Mouse (Mus musculus) lung, embryonic 14.5 days (tissue): Measurements from ENCODE around the gene Nphs1. TPM values are rescaled to one million over a fixed set of nuclear protein-coding genes. Genes with fewer than 3 reads are reported as not detected.
"Not testable (repeated sequence)": the region's sequence is repeated elsewhere in the genome, so short reads cannot be mapped to it uniquely, and the experiment has no call there.

Source experiments
- ATAC-seq: fragments of 200-750 bp; cut with Nextera tagmentation; 2 replicates; pipeline ENCODE4 v1.8.0; 2017; ENCODE audit warnings: mild to moderate bottlenecking, moderate TSS enrichment, moderate library complexity; ENCODE audit not compliant: insufficient read depth
- DNase-seq: peaks from one replicate; pipeline ENCODE4 v3.0.0-alpha.2; 2015
- H3K27ac ChIP-seq: fragments of 300-500 bp; sonication (generic); 2 replicates; pipeline ENCODE4 v1.5.1; 2014; ENCODE audit warnings: low read depth, mild to moderate bottlenecking, moderate library complexity
- H3K27me3 ChIP-seq: fragments of 300-500 bp; sonication (generic); 2 replicates; pipeline ENCODE4 v1.6.1; 2014; ENCODE audit warnings: low read length, control low read depth; ENCODE audit not compliant: insufficient read depth
- H3K36me3 ChIP-seq: fragments of 300-500 bp; sonication (generic); 2 replicates; pipeline ENCODE4 v1.6.1; 2014; ENCODE audit warnings: control low read depth; ENCODE audit not compliant: insufficient read depth
- H3K4me1 ChIP-seq: fragments of 300-500 bp; sonication (generic); 2 replicates; pipeline ENCODE4 v1.6.1; 2014; ENCODE audit warnings: antibody characterized with exemption, control low read depth; ENCODE audit not compliant: insufficient read depth
- H3K4me2 ChIP-seq: fragments of 300-500 bp; sonication (generic); 2 replicates; pipeline ENCODE4 v1.6.1; 2014; ENCODE audit warnings: mild to moderate bottlenecking
- H3K4me3 ChIP-seq: fragments of 300-500 bp; sonication (generic); 2 replicates; pipeline ENCODE4 v1.5.1; 2014; ENCODE audit warnings: low read depth, low read length
- H3K9ac ChIP-seq: fragments of 300-500 bp; sonication (generic); 2 replicates; pipeline ENCODE4 v1.6.1; 2014
- H3K9me3 ChIP-seq: fragments of 300-500 bp; sonication (generic); 2 replicates; pipeline ENCODE4 v1.6.1; 2016; ENCODE audit warnings: low read depth, low read length, control low read depth
- CTCF ChIP-seq: IDR thresholded peaks from 2 replicates; pipeline ENCODE4 v1.5.1; 2016; ENCODE audit warnings: antibody characterized with exemption, low read depth
- WGBS: fragments of 180-500 bp; shearing (Covaris S2); extraction: QIAGEN DNeasy Blood & Tissue Kit; methylation state at CpG from one replicate; pipeline ENCODE4 v1.1.7; 2014; 5-methylcytosine and 5-hydroxymethylcytosine counted together
- polyA plus RNA-seq: library from polyadenylated mRNA; unstranded; fragments of >200 nt; fragmentation: Nextera tagmentation; extraction: Ambion mirVana; gene quantifications from 2 replicates; pipeline ENCODE4 v1.2.1, GENCODE M21; 2014

The Nphs1 gene
- polyA plus RNA-seq, 1 experiment from 2014 or later = not detected

GRCm38 (mm10) chr7:30492765-30493164 lies 34.6 kb downstream of the Nphs1 start:
- WGBS = 12% methylated on average over 4 of the region's 4 CpGs
- no peaks in the 10 kb centered on the region for H3K27me3 ChIP-seq
- H3K9me3 ChIP-seq = no peaks in the 10 kb centered on the region
- peak; percentile 87 for TF ChIP-seq CTCF
- H3K4me2 ChIP-seq = no peak overlapping the region
- DNase-seq = peak; percentile 90
- no peak for ATAC-seq
- no peak overlapping the region for H3K4me3 ChIP-seq
- H3K27ac ChIP-seq = no peak overlapping the region
- H3K9ac ChIP-seq = no peak overlapping the region
- no peaks in the 10 kb centered on the region for H3K4me1 ChIP-seq
- H3K36me3 ChIP-seq = no peaks in the 10 kb centered on the region

DNA sequence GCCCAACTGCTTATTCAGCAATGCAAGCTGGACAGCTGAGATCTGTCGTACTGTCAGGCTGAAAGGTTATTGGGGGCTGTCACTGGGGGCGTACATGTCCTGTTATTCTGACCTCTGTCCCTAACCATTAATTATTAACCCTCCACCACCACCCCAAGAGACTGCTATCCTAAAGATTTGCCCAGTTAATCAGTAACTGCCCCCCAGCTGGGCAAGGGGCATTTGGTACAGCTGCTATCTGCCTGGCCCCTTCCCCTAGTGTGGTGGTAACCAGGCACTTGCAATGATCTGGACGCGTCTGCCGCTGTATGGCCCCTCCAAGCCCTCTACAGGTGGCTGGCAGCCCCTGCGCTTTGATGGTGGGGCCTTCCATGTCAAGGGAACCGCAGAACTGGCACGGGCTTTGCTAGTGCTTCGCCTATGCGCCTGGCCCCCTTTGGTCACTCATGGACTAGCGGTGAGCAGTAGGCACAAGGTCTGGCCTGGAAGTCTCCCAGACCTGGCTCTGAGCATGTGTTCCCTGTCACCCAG lies 35.4 kb downstream of the Nphs1 start, which contains the start of gene Prodh2:
Gene Prodh2 (plus strand): TSS at position 222 of the 531 bp plus-strand sequence.
- ATAC-seq (no peak), DNase-seq (no peak)
- no peak; the same call in 1 of the 2 replicates for TF ChIP-seq CTCF
- H3K36me3 ChIP-seq = no peaks in the 10 kb centered on the region
- no peaks in the 10 kb centered on the region for H3K9me3 ChIP-seq
- H3K9ac ChIP-seq = no peak within 1 kb of the TSS; the same call in 1 of the 2 replicates
- 52% methylated on average over 11 of the region's 11 CpGs for WGBS
- no peak within 1 kb of the TSS for H3K4me2 ChIP-seq
- no peaks in the 10 kb centered on the region for H3K4me1 ChIP-seq
- H3K27me3 ChIP-seq = no peaks in the 10 kb centered on the region
- no peak within 1 kb of the TSS for H3K4me3 ChIP-seq
- H3K27ac ChIP-seq = no peak within 1 kb of the TSS

DNA sequence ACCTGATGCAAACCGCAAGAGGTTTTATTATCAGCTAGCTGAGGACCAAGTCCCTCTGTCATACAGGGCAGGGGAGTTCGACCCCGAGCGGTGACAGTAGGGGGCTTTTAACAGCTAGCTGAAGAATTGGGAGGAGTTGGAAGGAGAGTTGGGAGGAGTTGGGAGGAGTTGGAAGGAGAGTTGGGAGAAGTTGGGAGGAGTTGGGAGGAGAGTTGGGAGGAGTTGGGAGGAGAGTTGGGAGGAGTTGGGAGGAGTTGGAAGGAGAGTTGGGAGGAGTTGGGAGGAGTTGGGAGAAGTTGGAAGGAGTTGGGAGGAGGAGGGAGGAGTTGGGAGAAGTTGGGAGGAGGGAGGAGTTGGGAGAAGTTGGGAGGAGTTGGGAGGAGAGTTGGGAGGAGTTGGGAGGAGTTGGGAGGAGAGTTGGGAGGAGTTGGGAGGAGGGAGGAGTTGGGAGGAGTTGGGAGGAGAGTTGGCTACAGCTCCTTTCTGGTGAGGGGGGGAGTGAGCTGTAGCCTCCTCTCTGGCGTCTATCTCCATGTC lies 37.5 kb downstream of the Nphs1 start:
- not testable (repeated sequence) for H3K36me3 ChIP-seq, ATAC-seq, H3K4me2 ChIP-seq, H3K4me1 ChIP-seq, H3K27ac ChIP-seq, H3K4me3 ChIP-seq, H3K9me3 ChIP-seq, H3K9ac ChIP-seq, H3K27me3 ChIP-seq
- DNase-seq = peak; percentile 6
- 48% methylated on average over 5 of the region's 5 CpGs for WGBS

GRCm38 (mm10) chr7:30501159-30501558 lies 43.0 kb downstream of the Nphs1 start:
- not testable (repeated sequence) for H3K27me3 ChIP-seq, H3K4me1 ChIP-seq, H3K4me3 ChIP-seq, H3K36me3 ChIP-seq, H3K9ac ChIP-seq, H3K4me2 ChIP-seq, ATAC-seq, H3K27ac ChIP-seq, H3K9me3 ChIP-seq
- 75% methylated on average over 5 of the region's 5 CpGs for WGBS
- peak; percentile 49 for TF ChIP-seq CTCF
- DNase-seq = peak; percentile 36

DNA sequence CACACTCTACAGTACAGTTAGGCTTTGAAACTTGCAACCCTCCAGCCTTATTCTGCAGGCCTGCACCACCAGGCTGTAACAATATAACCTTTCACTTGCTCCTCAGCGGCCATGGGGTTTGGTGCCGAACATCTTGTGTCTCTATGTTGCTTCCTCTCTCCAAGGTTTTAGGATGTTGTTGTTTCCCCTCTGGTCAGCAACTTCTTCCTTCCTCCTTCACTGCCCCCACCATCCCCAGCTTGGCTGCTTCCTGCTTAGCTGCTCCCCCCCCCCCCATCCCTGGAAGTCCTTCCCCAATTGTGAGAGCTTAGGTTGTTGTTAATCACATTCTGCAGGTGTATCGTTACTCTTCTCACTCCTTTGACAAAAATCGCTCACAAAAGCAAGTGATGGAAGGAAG lies 49.9 kb downstream of the Nphs1 start:
- no peak overlapping the region for H3K27ac ChIP-seq
- no peaks in the 10 kb centered on the region for H3K9me3 ChIP-seq
- TF ChIP-seq CTCF = no peak
- no peak for DNase-seq
- H3K27me3 ChIP-seq = no peaks in the 10 kb centered on the region
- H3K9ac ChIP-seq = no peak overlapping the region
- H3K4me1 ChIP-seq = no peaks in the 10 kb centered on the region
- no peak overlapping the region for H3K4me2 ChIP-seq
- ATAC-seq = no peak
- no peaks in the 10 kb centered on the region for H3K36me3 ChIP-seq
- H3K4me3 ChIP-seq = no peak overlapping the region
- 63% methylated on average over 4 of the region's 4 CpGs for WGBS

GRCm38 (mm10) chr7:30515003-30515760 lies 57.1 kb downstream of the Nphs1 start:
- Histone ChIP-seq H3K4me2 (no peak overlapping the region), H3K9ac (no peak overlapping the region), H3K4me3 (no peak overlapping the region), H3K36me3 (no peaks in the 10 kb centered on the region), H3K4me1 (no peaks in the 10 kb centered on the region), H3K27me3 (no peaks in the 10 kb centered on the region), H3K27ac (no peak overlapping the region), H3K9me3 (no peaks in the 10 kb centered on the region)
- DNase-seq (no peak), ATAC-seq (no peak)
- no peak for TF ChIP-seq CTCF
- WGBS = 49% methylated on average over 24 of the region's 24 CpGs

DNA sequence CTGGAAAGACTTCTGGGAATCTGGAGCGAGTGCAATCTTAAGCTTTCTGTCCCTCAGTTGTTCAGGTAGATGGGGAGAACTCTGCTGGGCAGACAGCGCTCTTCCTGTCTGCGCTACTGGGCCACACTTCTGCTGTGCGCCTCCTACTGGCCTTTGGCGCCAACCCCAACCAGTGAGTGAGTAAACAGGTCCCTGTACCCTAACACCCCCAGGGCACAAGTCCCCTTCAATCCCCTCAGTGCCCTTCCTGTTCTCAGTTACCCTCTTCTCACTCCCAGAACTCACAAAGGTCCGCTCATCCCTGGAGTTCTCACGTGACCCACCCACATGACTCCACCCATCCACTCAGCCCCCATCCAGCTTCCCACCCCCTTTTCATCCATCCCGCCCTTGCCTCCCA lies 60.2 kb downstream of the Nphs1 start:
- Histone ChIP-seq H3K4me2 (no peak overlapping the region), H3K36me3 (peaks cover 5% of the 10 kb centered on the region; the same call in 1 of the 2 replicates), H3K27ac (no peak overlapping the region), H3K9me3 (no peaks in the 10 kb centered on the region), H3K4me3 (no peak overlapping the region), H3K9ac (no peak overlapping the region), H3K27me3 (no peaks in the 10 kb centered on the region), H3K4me1 (no peaks in the 10 kb centered on the region)
- DNase-seq (no peak), ATAC-seq (no peak)
- TF ChIP-seq CTCF = peak; percentile 13; the same call in 1 of the 2 replicates
- 37% methylated on average over 8 of the region's 8 CpGs for WGBS
